Mouse (Mus musculus): ENCODE data around the gene Ppp2r2d.

Ppp2r2d gene

GRCm38 (mm10) chr7:138845544-138846391, at the start of gene Ppp2r2d, which contains the start of gene Mapk1ip1:
Gene Ppp2r2d (plus strand): TSS chr7:138846079.
Gene Mapk1ip1 (minus strand): TSS chr7:138846273.
- peak; percentile 98 for DNase-seq (ENCODE audit: low read depth)

- no peak for DNase-seq (ENCODE audit: low read depth)
Measured at GRCm38 (mm10) chr7:138803386-138803785, 42.5 kb upstream of the Ppp2r2d start.

DNA sequence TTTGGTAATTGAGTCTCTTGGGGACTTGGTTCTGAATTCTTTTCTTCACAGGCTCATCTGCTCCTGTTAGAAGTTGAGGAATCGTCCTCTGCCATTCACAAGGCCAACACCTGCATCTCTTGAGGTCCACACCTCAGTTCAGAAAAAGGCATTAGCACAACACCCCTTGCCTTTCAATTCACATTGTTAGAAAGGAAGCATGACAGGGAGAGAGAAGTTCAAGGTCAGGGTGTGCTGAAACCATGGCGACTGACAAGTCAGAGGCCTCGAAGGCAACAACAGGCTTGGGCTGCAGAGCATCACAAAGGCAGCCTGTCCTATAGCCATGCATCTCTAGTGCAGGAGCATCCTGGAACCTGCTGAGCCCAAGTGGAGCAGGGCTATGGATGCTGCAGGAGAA, 38.7 kb upstream of the Ppp2r2d start:
- DNase-seq (ENCODE audit: low read depth) = no peak

DNA sequence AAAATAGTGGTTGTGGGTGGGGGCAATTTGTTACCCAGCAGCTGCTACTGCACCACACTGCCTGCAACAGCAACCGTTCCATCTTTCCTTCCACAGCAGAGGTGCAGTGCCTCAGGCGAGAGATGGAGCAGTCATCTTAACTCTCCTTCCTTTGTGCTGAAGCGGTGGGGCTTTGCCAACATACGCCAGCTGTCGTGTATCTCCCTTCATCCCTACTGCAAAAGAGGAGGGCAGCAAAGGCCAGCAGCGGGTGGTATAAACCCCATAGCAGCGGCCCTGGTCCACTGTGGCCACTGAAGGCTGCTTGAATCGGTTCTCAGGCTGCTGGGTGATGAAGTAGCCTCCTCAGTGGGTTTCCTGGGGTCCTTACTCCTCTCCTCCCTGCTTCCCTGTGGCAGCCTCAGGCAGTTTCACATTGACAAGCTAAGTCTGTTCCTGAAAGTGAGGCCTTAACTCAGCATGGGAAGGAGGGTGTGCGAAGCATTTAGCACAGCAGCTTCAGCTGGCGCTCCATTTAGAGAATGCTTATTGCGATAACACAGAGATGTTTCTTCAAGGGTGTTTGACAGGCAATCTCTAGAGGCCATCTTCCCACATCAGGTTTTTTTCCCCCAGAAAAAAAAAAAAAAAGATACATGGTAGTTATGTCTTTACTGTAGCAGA, 32.5 kb upstream of the Ppp2r2d start:
- no peak for DNase-seq (ENCODE audit: low read depth)

DNA sequence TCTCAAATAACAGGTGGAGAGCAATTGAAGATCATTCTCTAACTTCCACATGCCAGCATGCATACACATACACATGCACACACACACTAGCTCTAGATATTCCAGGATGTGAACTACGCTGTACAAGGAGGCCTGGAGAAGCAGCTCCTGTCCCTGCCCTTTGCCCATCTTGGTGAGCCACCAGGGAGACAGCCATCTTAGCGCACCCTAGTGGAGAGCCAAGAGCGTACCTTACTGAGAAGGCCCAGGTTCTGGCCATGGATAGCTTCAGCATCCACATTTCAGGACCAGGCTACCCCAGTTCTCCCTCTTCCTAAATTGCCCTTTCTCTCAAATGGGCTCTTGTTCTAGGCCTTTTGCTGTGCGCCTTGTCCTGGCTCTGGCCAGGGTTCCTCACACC, 27.6 kb upstream of the Ppp2r2d start:
- no peak for DNase-seq (ENCODE audit: low read depth)

DNA sequence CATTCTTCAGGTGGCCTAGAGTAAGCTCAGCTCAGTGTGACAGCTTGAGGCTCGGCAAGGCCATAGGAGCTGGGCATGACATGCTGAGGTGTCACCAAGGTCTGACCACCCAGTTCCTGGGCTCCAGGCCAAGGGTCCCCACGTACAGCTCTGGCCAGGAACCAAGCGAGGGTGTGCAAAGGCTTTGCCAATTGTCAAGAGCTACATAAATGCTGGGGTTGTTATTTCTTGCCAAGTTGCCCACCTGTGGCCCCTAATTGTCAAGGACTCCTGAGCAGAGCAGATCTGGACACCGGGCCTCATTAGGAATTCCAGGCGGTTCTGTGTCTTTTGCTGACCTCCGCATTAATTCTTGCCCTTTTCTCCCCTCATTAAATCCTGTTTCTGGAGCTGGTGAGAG, 21.5 kb upstream of the Ppp2r2d start:
- DNase-seq (ENCODE audit: low read depth) = no peak

DNA sequence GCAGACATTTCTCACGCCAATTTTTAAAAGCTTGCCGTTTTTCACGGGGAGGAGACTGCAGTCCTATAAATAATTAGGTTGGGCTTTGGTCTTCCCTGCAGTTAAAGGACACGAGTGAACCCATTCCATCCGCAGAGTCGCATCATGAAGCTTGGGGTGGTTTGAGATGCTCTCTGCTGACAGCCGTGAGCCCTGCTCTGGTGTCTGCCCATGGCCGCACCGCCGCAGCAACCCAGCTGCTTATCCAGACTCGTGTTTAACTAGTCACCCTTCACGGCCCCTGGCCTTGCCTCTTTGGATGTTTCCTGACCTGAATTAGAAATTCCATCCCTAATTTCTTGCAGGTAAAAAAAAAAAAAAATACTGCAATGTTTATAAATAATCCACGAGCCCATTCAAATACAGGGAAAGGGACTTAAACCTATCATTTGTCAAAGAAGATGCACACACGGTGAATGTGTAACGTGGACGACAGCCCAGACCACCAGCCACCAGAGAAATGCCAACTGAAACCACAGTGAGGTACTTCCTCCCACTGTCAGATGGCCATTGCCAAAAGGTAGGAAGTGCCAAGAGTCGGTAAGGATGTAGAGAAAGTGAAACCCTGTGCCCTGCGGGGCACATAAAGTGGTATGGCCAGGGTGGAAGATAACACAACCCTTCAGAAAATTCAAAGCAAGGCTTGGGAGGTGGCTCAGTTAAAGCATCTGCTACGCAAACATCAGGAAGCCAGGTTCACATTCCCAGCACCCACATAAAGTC, 20.7 kb upstream of the Ppp2r2d start:
- no peak for DNase-seq (ENCODE audit: low read depth)

- DNase-seq (ENCODE audit: low read depth) = peak; percentile 72
Measured at GRCm38 (mm10) chr7:138827812-138828211, 18.1 kb upstream of the Ppp2r2d start.

GRCm38 (mm10) chr7:138835028-138835427, 10.9 kb upstream of the Ppp2r2d start:
- no peak for DNase-seq (ENCODE audit: low read depth)

DNA sequence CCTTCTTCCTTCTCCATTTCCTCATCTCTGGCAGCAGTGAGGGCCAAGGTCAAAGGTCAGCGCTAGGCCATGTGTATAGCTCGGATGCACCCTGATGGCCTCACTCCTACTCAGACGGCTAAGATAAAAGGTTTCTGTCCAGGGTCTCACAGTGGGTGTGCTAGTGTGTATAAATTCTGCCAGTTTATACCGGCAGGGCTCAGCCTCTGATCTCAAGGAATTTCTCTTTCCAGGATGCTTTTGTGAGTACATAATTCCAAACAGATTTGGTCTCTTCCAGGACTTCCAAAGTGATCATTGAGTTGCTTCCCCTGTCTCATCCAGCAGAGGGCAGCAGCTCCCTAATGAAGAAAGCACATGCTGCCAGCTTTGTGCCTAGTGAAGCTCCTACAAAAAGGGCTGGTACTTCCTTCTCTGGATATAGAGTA, 5.3 kb upstream of the Ppp2r2d start:
- DNase-seq (ENCODE audit: low read depth) = peak; percentile 76

GRCm38 (mm10) chr7:138841436-138842151, 4.3 kb upstream of the Ppp2r2d start:
- DNase-seq (ENCODE audit: low read depth) = no peak

- DNase-seq (ENCODE audit: low read depth) = no peak
Measured at GRCm38 (mm10) chr7:138843421-138843820, 2.5 kb upstream of the Ppp2r2d start.

GRCm38 (mm10) chr7:138845111-138845510, 768 bp upstream of the Ppp2r2d start:
- no peak for DNase-seq (ENCODE audit: low read depth)

- no peak for DNase-seq (ENCODE audit: low read depth)
Measured at GRCm38 (mm10) chr7:138846502-138846991, 668 bp downstream of the Ppp2r2d start.

- peak; percentile 44 for DNase-seq (ENCODE audit: low read depth)
Measured at GRCm38 (mm10) chr7:138847316-138848027, 1.6 kb downstream of the Ppp2r2d start.

GRCm38 (mm10) chr7:138848028-138848920, 2.4 kb downstream of the Ppp2r2d start:
- DNase-seq (ENCODE audit: low read depth) = peak; percentile 40

- no peak for DNase-seq (ENCODE audit: low read depth)
Measured at GRCm38 (mm10) chr7:138850083-138850482, 4.2 kb downstream of the Ppp2r2d start.

DNA sequence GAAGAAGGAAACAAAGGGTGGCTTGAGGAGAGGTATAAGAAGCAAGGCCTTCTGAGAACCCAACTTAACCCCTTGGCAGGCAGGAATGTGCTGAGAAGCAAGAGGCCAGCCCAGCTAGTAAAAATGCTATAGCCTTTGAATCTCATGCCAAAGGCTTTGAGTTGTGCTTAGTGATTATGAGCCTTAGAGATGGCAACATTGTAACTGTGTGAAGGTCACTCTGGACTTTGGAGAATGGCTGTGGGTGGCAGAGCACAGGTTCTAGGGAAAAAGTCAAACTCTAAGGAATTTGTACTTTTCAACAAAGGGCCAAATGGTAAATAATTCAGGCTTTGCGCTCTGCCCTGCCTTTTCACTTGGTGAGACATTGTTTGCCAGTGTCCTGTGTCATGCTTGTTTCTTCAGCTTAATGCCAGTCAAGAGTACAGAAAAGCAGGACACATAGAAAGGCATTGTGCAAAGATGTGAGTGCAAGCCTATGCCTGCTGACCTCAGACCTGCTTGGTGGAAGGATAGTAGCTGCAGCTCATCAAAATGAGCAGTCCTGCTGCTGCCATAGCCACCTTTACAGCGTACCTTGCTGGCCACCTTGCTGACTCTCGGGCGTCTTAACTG, 7.6 kb downstream of the Ppp2r2d start:
- DNase-seq (ENCODE audit: low read depth) = no peak

- no peak for DNase-seq (ENCODE audit: low read depth)
Measured at GRCm38 (mm10) chr7:138854201-138854600, 8.3 kb downstream of the Ppp2r2d start.

- DNase-seq (ENCODE audit: low read depth) = no peak
Measured at GRCm38 (mm10) chr7:138856670-138857069, 10.8 kb downstream of the Ppp2r2d start.

All from induced T-regulatory cell, adult 2 months (primary cell).